Mouse (Mus musculus): ENCODE data around the gene Acap2.

The Acap2 gene

DNA sequence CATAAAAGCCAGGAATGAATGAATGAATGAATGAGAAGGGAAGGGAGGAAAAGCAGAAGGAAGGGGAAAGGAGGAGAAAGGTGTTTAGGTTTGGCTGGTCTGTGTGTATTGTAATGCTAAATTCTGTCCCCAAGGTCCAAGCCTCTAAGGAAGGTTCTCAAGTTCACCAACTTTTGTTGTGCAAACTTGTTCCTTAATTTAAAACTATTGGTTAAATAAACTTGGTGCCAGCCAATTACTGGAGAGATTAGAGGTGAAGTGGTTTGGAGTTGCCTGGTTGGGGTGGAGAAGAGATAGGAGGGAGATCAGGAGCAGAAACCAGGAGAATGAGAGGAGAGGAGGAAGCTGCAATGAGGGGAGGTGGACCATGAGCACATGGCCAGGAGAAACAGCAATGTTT lies 31.4 kb downstream of the Acap2 start:
- no peak for DNase-seq (ENCODE audit: extremely low spot score, low spot score)

DNA sequence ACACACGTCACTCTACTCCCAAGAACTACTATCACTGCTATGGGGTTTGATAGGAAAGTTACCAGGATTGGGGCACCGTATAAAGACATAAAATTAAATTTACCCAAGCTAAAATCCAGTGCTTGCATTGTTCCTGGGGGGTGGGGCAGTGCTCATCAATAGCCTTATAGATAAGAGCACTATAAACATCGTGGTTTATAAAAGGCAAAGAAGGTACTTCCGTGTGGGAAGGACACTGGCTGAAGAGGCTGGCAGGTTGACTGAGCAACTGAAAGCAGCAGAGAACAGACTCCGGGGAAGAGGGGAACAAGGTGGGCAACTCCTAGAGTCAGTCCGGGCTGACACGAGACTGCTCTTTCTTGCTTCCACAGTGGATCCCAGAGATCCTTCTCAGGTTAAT lies 33.1 kb downstream of the Acap2 start:
- no peak for DNase-seq (ENCODE audit: extremely low spot score, low spot score)

DNA sequence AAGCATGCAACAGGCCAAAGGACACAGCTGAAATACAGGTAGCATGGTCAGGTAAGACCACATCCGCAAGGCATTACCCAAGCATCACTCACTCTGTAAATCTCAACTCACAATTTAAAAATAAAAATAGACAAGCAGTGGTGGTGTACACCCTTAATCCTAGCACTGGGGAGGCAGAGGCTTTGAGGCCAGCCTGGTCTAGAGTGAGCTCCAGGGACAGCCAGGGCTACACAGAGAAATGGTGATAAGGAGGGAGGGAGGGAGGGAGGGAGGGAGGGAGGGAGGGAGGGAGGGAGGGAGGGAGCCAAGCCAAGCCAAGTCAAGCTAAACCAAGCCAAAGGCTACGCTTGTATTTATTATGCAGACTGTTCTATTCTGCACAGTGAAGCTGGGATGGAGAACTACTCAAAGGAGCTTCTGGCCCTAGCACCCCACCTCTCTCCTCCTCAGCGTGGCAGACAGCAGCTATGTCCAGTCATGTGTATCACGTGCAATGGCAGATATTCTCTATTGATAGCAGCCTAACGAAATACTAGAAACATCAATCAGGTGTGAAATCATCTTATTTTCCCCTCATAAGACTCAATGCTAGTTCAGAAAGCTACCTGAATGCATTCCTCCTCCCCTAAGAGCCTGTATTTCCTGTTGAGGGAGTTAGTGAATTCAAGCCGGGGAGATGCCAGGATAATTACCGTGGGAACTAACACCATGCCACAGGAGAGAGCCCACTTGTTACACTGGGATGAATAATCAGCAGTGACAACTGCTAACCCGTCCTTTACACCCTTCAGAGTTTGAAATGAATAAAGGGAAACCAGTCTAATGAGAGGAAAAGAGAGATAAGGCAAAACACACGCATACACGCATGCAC lies 33.8 kb downstream of the Acap2 start:
- DNase-seq (ENCODE audit: extremely low spot score, low spot score) = no peak

DNA sequence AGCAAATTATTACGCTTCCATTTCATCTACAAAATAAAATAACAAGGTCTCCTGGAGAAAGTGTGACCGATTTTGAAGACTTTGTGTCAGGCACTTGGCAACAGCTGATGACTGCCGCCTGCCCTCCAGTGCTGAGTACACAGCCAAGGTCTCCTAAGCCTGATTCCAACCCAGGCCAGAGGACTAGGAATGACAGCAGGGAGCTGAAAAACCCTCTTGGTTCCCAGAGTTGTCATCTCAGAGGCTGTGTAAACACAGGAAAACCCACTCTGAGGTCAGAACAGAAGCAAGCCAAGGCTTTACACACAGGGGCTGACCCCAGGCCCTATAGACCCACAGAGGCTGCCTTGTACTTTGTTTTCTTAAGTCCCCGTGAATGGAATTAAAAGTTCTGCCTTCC lies 35.1 kb downstream of the Acap2 start:
- no peak for DNase-seq (ENCODE audit: extremely low spot score, low spot score)

DNA sequence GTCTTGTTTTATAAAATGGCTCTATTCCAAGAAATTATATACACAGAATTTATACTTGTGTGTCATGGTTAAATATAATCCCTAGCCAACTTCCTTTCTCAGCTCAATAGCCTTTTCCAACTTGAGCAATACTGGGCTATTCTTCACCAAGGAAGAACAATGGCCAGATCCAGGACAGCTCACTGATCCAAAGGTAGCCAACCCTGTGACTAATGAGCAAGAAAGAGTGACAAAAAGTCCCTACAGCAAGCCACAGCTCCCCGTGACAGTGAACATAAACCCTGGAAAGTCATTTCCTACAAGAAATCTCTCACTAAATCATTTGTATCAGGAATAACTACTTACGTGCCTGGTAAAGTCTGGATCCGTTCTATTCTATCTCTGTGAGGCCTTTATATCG lies 35.6 kb downstream of the Acap2 start:
- no peak for DNase-seq (ENCODE audit: extremely low spot score, low spot score)

DNA sequence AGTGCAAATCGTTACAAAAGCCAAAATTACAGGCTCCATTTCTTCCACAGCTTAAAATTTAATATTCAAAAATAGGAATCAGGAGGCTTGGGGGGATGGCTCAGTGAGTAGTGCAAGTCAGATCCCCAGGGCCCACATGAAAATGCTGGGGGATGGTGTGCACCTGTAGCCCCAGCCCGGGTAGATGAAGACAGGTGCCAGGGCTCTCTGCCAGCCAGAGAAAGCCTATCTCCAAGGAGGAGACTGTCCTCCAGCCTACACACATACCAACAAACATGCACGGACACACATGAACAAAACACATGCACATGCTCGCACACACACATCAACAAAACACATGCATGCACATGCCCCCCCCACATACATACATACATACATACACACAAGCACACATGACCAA lies 36.9 kb downstream of the Acap2 start:
- DNase-seq (ENCODE audit: extremely low spot score, low spot score) = no peak

DNA sequence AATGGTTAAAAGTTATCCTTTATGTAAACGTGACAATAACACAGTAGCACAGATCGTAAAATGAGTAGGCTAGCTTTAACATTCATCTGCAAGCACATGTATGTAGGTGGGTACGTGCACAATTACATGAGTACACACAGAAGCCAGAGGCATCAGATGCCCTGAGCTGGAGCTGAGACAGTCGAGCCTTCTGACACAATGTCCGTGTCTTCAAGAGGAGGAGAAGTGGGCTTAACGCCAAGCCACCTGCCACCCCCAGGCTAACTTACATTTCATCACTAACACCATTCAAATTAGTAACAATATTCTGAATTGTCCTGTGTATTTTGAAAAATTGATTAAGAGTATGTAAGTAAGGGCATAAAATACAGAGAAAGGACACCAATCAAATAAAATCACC lies 40.6 kb downstream of the Acap2 start:
- DNase-seq (ENCODE audit: extremely low spot score, low spot score) = no peak

DNA sequence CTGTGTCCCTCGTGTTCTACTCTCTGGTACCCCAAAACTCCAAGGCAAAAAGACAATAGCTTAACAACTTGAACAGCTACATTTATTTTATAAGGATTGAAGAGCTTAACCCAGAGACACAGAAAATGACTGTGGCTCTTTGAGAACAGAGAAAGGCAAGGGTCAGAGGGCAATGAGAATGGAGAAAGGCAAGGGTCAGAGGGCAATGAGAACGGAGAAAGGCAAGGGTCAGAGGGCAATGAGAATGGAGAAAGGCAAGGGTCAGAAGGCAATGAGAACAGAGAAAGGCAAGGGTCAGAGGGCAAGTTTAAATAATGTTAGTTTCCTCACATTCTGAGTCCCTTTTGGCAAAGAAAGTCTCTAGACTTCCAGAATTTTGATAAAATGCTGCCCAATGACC lies 41.6 kb downstream of the Acap2 start:
- DNase-seq (ENCODE audit: extremely low spot score, low spot score) = no peak

DNA sequence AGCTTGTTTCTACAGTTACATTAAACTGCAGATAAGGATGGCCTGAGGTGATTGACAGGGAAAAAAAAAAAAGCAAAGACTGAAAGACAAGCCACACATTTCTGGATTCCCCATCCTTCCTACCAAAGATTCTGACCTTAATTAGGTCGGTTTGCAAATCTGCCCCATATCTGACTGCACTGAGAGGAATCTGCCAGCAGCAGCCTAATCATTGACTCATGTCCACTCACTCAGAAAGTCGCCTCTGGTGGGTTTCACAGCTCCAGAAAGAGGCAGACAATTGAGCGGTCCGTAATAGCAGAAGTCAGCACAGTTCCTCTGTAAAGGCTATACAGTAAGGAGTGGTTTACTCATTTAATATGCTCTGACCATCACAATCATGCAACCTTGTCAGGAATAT lies 51.2 kb downstream of the Acap2 start:
- no peak for DNase-seq (ENCODE audit: extremely low spot score, low spot score)

DNA sequence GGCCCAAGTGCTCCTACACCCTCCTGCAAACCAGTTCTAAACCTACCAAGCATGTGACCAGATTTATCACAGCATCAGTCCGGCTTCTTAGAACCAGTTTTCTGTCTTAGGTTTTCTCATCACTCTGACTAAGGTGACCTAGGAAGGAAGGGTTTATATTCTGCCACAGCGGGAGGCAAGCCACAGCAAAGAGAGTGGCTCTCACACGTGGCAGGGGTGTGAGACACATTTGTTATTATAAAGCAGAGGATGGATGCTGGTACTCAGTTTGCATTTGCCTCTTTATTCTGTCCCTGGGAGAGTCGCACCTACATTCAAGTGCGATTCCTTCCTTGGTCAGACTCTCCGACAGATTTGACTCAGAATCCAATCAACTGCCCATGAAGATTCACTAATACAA lies 52.2 kb downstream of the Acap2 start:
- DNase-seq (ENCODE audit: extremely low spot score, low spot score) = no peak

DNA sequence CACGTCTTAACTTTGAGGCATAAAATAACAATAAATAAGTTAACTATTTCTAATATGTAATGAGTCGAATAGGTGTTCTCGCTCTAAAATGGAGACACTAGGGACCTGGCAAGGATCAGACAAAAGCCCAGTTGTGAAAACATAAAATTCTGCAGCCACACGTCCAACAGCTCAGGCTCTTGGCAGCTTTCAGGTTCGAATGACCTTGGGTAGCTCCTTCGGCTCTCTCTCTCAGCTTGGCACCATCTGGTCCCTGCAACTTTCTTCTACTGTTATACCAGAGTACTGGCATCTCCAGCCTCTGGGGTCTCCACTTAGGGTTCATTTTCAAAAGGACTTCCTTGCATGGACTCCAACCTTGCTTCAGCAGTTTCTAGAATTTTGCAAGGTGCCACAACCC lies 53.3 kb downstream of the Acap2 start:
- DNase-seq (ENCODE audit: extremely low spot score, low spot score) = no peak

DNA sequence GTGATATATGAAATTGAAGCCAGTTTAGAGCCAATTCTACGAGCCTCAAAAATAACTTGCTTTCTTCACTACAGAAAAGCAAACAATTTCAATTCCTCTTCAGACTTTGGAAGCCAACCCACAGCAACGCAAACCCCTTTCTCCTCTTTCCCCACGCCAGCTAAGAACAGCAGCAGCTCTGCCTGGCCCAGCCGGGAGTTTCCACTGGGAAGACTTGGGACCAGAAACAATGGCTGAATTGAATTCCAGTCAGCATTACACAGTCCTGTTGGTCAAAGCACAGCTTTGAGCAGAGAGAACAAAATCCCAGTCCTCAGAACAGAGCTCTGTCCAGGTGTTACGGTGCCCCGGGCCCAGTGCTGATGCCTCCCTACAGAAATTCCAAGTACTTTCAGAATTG lies 59.1 kb downstream of the Acap2 start:
- no peak for DNase-seq (ENCODE audit: extremely low spot score, low spot score)

DNA sequence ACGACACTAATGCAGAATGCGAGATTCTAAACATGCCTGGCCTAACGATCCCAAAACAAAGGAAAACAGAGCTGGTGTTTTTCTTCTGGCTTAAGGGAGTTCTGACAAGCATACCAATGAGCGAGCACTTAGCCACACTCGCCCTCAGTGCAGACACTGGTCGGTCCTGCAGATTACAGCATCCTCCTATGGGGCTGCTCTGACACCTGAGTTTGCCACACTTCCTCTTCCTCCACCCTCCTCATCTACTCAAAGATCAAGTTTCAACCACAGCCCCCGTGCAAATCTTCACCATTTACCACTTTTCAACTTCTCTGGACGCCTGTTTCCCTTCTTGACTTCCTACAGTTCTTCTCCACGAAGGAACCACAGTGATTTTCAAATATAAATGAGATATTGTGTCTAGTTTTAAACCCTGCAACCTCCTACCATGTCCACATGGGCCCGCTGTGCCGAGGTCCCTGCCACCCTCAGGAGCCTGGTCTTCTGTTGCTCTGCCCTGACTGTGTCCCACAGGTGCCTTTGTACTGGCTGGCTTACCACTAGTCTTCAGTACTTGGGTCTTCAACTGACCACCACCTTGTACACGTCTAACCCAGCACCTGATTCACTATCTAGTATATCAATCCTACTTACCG lies 64.3 kb downstream of the Acap2 start:
- DNase-seq (ENCODE audit: extremely low spot score, low spot score) = no peak

DNA sequence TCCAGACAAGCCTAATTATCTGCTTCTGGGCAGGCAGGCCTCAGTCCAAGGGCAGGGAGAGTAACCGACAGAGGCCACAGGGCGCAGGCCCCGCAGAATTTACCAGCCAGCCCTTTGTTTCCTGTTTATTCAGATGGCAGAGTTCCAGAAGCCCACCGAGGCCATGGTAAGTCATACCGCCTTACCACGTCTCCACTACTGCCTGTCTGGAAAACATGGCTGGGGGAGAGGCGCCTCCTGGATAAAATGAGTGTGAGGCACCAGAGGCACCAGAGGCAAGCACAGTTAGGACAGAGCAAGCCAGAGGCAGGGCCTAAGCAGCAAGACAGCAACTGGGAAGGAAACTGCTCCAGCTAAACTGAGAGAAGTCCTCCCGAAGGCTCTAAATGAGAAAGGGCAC lies 65.5 kb downstream of the Acap2 start:
- peak; percentile 19 for DNase-seq (ENCODE audit: extremely low spot score, low spot score)

DNA sequence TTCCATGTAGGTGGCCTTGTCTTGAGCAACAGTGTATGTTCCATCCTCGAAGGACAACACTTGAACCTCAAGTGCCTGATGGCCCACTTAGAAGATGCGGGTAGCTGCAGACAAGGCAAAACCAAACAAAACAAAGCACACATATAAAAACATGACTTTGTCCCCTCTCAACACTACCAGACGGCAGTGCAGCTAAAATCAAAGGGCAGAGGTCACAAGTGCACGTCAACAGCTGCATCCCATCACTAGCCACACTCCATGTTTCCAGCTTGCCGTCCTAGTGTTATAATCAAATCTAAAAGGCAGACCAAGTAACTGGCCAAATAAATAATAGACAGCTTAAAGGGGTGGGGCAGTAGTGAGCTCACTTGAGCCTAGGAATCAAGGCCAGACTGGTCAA lies 69.5 kb downstream of the Acap2 start:
- DNase-seq (ENCODE audit: extremely low spot score, low spot score) = no peak

DNA sequence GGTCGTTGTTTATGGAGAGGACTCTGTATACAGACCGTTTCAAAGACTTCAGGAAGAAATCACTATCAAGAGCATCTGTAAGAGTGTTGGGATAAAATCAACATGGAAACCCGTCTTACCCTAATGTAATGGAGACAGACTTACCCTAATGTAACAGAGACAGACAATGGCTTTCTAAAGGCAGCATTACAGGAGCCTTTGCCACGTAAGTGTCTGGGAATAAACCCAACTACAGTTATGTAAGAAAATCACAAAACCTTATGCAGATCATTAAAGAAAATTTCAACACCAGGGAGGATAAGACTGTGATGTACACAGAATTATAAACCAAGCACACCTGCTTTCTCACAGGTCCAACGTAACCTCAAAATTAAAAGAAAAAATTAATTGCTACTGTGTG lies 72.9 kb downstream of the Acap2 start:
- no peak for DNase-seq (ENCODE audit: extremely low spot score, low spot score)

DNA sequence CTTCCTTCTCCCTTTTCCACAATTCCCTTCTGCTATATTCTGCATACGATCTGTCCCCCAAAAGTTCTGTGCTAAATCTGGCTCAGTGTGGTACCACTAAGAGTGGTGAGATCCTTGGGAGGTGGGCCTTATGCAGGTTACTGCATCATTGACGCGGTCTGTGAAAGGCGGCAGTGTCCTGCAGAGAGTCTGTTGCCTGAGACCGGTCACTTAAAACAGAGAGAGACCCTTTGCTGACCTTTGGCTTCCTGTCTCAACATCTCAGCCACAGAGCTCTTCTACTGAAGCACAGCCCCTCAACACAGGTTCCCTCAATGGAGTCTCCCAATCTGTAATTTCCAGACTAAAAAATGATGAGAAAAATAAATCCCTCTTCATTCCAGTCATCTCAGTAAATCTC lies 76.1 kb downstream of the Acap2 start:
- no peak for DNase-seq (ENCODE audit: extremely low spot score, low spot score)

DNA sequence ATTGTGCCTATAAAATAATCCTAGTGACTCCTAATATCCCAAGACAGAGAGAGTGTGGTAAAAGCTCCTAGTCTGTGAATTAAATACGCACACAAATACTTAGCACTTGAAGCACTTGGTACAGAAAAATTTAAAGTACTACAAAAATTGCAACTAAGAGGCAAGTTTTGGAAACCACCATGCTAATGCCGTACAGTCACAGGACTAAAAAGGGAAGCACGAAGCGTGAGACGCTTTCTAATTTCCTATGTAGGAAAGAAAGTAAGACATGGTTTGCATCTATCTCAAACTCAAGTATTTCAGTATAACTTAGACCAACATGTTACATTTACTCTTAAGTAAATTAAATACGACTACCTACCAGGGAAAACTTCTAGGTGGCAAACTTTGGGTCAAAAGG lies 79.4 kb downstream of the Acap2 start:
- no peak for DNase-seq (ENCODE audit: extremely low spot score, low spot score)

DNA sequence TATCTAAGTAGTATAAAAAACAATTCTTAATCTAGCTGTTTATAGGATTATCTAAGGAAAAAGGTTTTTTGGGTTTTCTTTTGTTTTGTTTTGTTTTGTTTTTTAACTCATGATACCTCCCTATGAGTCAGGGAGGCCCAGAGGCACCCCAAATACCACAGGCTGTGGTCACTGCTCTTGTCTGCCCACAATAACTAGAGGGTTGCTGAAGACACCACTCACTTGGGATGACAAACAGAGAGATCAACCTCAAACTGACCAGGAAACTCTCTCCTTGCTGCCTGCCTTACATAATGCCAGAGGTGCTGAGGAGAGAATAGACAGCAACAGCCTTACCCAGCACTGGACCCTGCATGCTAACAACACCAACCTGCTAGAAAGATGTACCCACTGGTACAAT lies 87.4 kb downstream of the Acap2 start:
- DNase-seq (ENCODE audit: extremely low spot score, low spot score) = no peak

DNA sequence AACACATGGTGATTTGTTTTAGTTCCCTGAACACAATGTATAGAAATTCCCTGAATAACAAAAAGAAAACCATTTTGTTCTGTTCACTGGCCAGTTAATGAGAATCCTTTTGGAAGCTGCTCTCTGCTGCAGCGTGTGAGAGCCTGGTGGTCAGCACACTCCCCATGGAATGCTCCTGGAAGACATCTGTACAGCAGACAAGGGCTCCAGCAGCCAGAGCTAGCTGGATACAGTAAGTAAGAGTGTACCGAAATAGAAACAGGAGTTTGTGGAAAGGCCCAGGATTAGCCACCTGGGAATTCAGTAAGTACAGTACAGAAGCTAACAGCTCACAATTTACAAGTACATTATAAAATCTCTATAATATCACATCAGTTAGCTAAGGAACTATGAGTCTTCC lies 99.7 kb downstream of the Acap2 start:
- peak; percentile 6 for DNase-seq (ENCODE audit: extremely low spot score, low spot score)

DNA sequence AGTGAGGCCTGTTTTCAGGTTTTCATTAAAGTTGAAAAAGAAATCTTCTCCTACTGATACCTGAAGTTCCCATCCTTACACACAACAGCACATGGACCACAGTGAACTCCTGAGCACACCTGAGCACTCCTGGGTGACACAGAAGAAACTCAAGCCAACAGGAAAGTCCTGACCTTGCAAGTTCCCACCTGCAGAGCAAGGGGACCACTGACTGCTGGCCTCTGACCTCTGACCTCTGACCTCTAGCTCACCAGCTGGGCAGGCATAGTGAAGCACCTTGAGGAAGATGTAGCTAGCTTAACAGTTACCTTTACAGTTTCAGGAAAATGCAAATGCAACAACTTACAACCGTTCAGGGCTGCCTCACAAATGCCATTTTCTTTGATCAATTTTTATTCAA lies 101.1 kb downstream of the Acap2 start:
- no peak for DNase-seq (ENCODE audit: extremely low spot score, low spot score)

DNA sequence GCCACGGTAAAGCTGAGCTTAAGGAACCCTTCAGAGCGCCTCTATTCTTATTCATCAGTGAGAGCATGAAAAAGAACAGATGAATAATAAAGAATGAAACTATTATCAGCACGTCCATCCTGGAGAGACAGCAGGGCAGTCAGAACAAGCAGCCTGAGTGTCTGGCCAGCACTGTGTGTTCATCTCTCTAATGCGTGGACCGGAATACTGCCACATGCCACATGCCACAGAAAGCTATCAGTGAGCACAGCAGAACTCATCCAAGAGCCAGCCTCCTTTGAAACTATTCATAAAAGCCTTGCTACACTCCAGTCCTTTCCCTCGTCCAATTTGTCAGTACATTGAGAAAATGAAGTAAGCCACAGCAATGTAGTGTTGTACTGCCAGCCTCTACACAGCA lies 107.0 kb downstream of the Acap2 start:
- DNase-seq (ENCODE audit: extremely low spot score, low spot score) = no peak

DNA sequence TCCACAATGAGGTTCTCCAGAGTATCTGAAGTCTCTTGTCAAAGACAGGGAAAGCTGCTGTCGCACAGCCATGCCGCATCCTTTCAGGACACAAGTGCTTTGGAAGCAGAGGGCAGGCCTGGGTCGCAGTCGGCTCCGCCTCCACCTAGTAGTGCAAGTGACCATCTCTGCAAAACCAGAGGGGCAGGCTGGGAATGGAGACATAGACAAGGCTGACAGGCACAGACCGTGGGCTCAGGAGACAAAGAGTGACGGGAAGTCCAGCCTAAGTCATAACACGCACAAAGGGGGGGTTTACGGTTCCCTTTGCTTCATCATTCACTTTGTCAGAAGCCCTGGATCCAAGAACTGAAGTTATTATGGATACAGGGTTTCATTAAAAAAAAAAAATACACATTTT lies 107.9 kb downstream of the Acap2 start:
- DNase-seq (ENCODE audit: extremely low spot score, low spot score) = no peak

Data from neural tube, embryonic 10.5 days (tissue).